Mouse (Mus musculus): ENCODE results near the gene Relb. TPM values are rescaled to one million over a fixed set of nuclear protein-coding genes. Genes with fewer than 3 reads are reported as not detected.

Relb gene
- polyA plus RNA-seq, 1 experiment from 2014 or later = 4.8 TPM

GRCm38 (mm10) chr7:19668947-19669721 lies 39.9 kb upstream of the Relb start:
- Histone ChIP-seq H3K4me1 (ENCODE audit: control insufficient read depth in 2 of 2, insufficient read depth in 2 of 2, low read length in 2 of 2) (peaks cover 4 to 9% of the 10 kb centered on the region in 2 experiments), H3K4me2 (ENCODE audit: low read length) (peak overlapping the region; percentile 39), H3K9ac (ENCODE audit: low read length) (peak overlapping the region; percentile 53), H3K27ac (replicated peaks in 1 of 2; ENCODE audit: control insufficient read depth in 1 of 2, insufficient read depth in 1 of 2, low read depth in 2 of 2, low read length in 2 of 2) (peak overlapping the region in 1 of 2 experiments; percentile 58; a peak in 2 of 4 replicates), H3K36me3 (ENCODE audit: control insufficient read depth, insufficient read depth, low read length) (no peaks in the 10 kb centered on the region), H3K4me3 (ENCODE audit: control insufficient read depth in 1 of 2, insufficient read depth in 1 of 2, low read depth in 1 of 2, low read length in 2 of 2) (no peak overlapping the region), H3K27me3 (ENCODE audit: control insufficient read depth, insufficient read depth, low read length) (no peaks in the 10 kb centered on the region), H3K9me3 (ENCODE audit: control insufficient read depth, low read length) (no peaks in the 10 kb centered on the region)
- WGBS = 4% methylated on average over 10 of the region's 10 CpGs
- peak; percentile 72 for ATAC-seq (ENCODE audit: insufficient number of reproducible peaks, insufficient read depth, low FRiP score, low read depth)

DNA sequence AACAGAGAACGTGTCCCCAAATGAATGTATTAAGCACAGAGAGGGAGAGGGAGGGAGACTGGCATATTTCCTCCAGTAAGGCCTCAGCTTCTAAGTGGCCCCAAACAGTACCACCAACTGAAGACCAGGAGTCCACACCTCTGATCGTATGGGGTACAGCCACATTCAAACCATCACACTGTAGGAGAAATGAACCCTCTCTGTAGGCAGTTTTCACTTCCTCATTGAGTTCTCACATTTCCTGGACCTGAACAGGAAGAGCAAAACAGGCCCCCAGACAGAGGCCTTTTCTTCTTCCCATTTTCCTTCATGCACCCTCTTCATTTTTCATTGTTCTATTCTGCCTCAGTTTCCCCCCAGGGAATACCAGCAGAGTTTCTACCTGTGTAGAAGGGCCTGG lies 38.2 kb upstream of the Relb start:
- H3K4me1 ChIP-seq (ENCODE audit: control insufficient read depth in 2 of 2, insufficient read depth in 2 of 2, low read length in 2 of 2) = peaks cover 15 to 25% of the 10 kb centered on the region in 2 experiments
- no peaks in the 10 kb centered on the region for H3K27me3 ChIP-seq (ENCODE audit: control insufficient read depth, insufficient read depth, low read length)
- no peak overlapping the region for H3K9ac ChIP-seq (ENCODE audit: low read length)
- H3K36me3 ChIP-seq (ENCODE audit: control insufficient read depth, insufficient read depth, low read length) = peaks cover 4% of the 10 kb centered on the region; the same call in 1 of the 2 replicates
- H3K4me3 ChIP-seq (ENCODE audit: control insufficient read depth in 1 of 2, insufficient read depth in 1 of 2, low read depth in 1 of 2, low read length in 2 of 2) = no peak overlapping the region
- H3K9me3 ChIP-seq (ENCODE audit: control insufficient read depth, low read length) = no peaks in the 10 kb centered on the region
- H3K4me2 ChIP-seq (ENCODE audit: low read length) = no peak overlapping the region
- 83% methylated on average over 2 of the region's 2 CpGs for WGBS
- no peak for ATAC-seq (ENCODE audit: insufficient number of reproducible peaks, insufficient read depth, low FRiP score, low read depth)
- H3K27ac ChIP-seq (replicated peaks in 1 of 2; ENCODE audit: control insufficient read depth in 1 of 2, insufficient read depth in 1 of 2, low read depth in 2 of 2, low read length in 2 of 2) = no peak overlapping the region

- Histone ChIP-seq H3K27me3 (ENCODE audit: control insufficient read depth, insufficient read depth, low read length) (no peaks in the 10 kb centered on the region), H3K4me2 (ENCODE audit: low read length) (no peak overlapping the region), H3K36me3 (ENCODE audit: control insufficient read depth, insufficient read depth, low read length) (peaks cover 10% of the 10 kb centered on the region), H3K4me1 (ENCODE audit: control insufficient read depth in 2 of 2, insufficient read depth in 2 of 2, low read length in 2 of 2) (peaks cover 15 to 32% of the 10 kb centered on the region in 2 experiments), H3K27ac (replicated peaks in 1 of 2; ENCODE audit: control insufficient read depth in 1 of 2, insufficient read depth in 1 of 2, low read depth in 2 of 2, low read length in 2 of 2) (no peak overlapping the region), H3K9me3 (ENCODE audit: control insufficient read depth, low read length) (no peaks in the 10 kb centered on the region), H3K4me3 (ENCODE audit: control insufficient read depth in 1 of 2, insufficient read depth in 1 of 2, low read depth in 1 of 2, low read length in 2 of 2) (no peak overlapping the region), H3K9ac (ENCODE audit: low read length) (no peak overlapping the region)
- ATAC-seq (ENCODE audit: insufficient number of reproducible peaks, insufficient read depth, low FRiP score, low read depth) = no peak
- WGBS = 55% methylated on average over 3 of the region's 3 CpGs
Measured at GRCm38 (mm10) chr7:19666750-19667149, 37.5 kb upstream of the Relb start.

- ATAC-seq (ENCODE audit: insufficient number of reproducible peaks, insufficient read depth, low FRiP score, low read depth) = peak; percentile 78
- peaks cover 15 to 32% of the 10 kb centered on the region in 2 experiments for H3K4me1 ChIP-seq (ENCODE audit: control insufficient read depth in 2 of 2, insufficient read depth in 2 of 2, low read length in 2 of 2)
- H3K9me3 ChIP-seq (ENCODE audit: control insufficient read depth, low read length) = no peaks in the 10 kb centered on the region
- peak within 1 kb of the TSS; percentile 100 for H3K9ac ChIP-seq (ENCODE audit: low read length)
- WGBS = 1% methylated on average over 60 of the region's 63 CpGs
- H3K27me3 ChIP-seq (ENCODE audit: control insufficient read depth, insufficient read depth, low read length) = no peaks in the 10 kb centered on the region
- H3K27ac ChIP-seq (replicated peaks in 1 of 2; ENCODE audit: control insufficient read depth in 1 of 2, insufficient read depth in 1 of 2, low read depth in 2 of 2, low read length in 2 of 2) = peak within 1 kb of the TSS; percentile 89 to 93
- H3K36me3 ChIP-seq (ENCODE audit: control insufficient read depth, insufficient read depth, low read length) = peaks cover 15% of the 10 kb centered on the region
- H3K4me2 ChIP-seq (ENCODE audit: low read length) = peak within 1 kb of the TSS; percentile 91
- peak within 1 kb of the TSS; percentile 75 to 100 for H3K4me3 ChIP-seq (ENCODE audit: control insufficient read depth in 1 of 2, insufficient read depth in 1 of 2, low read depth in 1 of 2, low read length in 2 of 2)
Measured at GRCm38 (mm10) chr7:19664955-19665841, 36.0 kb upstream of the Relb start, which contains the start of gene Clptm1. Gene Clptm1, minus strand, starts transcription at chr7:19665033.

- Histone ChIP-seq H3K27me3 (ENCODE audit: control insufficient read depth, insufficient read depth, low read length) (no peaks in the 10 kb centered on the region), H3K9ac (ENCODE audit: low read length) (peak overlapping the region; percentile 100), H3K9me3 (ENCODE audit: control insufficient read depth, low read length) (no peaks in the 10 kb centered on the region), H3K36me3 (ENCODE audit: control insufficient read depth, insufficient read depth, low read length) (peaks cover 21% of the 10 kb centered on the region), H3K4me3 (ENCODE audit: control insufficient read depth in 1 of 2, insufficient read depth in 1 of 2, low read depth in 1 of 2, low read length in 2 of 2) (peak overlapping the region; percentile 75 to 100), H3K4me2 (ENCODE audit: low read length) (peak overlapping the region; percentile 91), H3K4me1 (ENCODE audit: control insufficient read depth in 2 of 2, insufficient read depth in 2 of 2, low read length in 2 of 2) (peaks cover 15 to 32% of the 10 kb centered on the region in 2 experiments), H3K27ac (replicated peaks in 1 of 2; ENCODE audit: control insufficient read depth in 1 of 2, insufficient read depth in 1 of 2, low read depth in 2 of 2, low read length in 2 of 2) (peak overlapping the region in 1 of 2 experiments; percentile 93; a peak in 2 of 4 replicates)
- ATAC-seq (ENCODE audit: insufficient number of reproducible peaks, insufficient read depth, low FRiP score, low read depth) = peak; percentile 23
- whole genome bisulfite sequencing = under 1% methylated on average over 32 of the region's 37 CpGs
Measured at GRCm38 (mm10) chr7:19664455-19664954, 35.3 kb upstream of the Relb start.

GRCm38 (mm10) chr7:19663940-19664339 lies 34.7 kb upstream of the Relb start:
- Histone ChIP-seq H3K9ac (ENCODE audit: low read length) (peak overlapping the region; percentile 100), H3K27me3 (ENCODE audit: control insufficient read depth, insufficient read depth, low read length) (no peaks in the 10 kb centered on the region), H3K36me3 (ENCODE audit: control insufficient read depth, insufficient read depth, low read length) (peaks cover 21% of the 10 kb centered on the region), H3K4me1 (ENCODE audit: control insufficient read depth in 2 of 2, insufficient read depth in 2 of 2, low read length in 2 of 2) (peaks cover 11 to 28% of the 10 kb centered on the region in 2 experiments), H3K27ac (replicated peaks in 1 of 2; ENCODE audit: control insufficient read depth in 1 of 2, insufficient read depth in 1 of 2, low read depth in 2 of 2, low read length in 2 of 2) (no peak overlapping the region), H3K4me2 (ENCODE audit: low read length) (peak overlapping the region; percentile 91), H3K9me3 (ENCODE audit: control insufficient read depth, low read length) (no peaks in the 10 kb centered on the region), H3K4me3 (ENCODE audit: control insufficient read depth in 1 of 2, insufficient read depth in 1 of 2, low read depth in 1 of 2, low read length in 2 of 2) (peak overlapping the region; percentile 75 to 100)
- no peak for ATAC-seq (ENCODE audit: insufficient number of reproducible peaks, insufficient read depth, low FRiP score, low read depth)
- 14% methylated on average over 8 of the region's 8 CpGs for WGBS

DNA sequence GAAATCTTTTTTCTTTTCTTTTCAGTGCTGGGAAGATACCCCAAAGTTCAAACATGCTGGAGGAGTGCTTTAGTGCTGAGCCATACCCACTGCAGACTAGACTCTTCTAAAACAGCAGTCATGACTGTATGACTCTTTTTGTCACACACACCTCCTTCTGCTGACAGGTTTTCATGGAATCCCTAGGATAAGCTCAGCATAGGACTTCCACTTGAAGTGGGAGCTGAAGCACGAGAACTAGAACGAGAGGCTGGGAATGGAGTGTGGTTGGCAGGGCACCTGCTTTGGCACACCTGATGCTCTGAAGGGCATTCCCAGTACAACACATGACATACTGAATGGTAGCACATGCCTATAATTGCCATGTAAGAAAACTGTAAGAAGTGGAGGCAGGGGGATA lies 23.4 kb upstream of the Relb start:
- 51% methylated on average over 2 of the region's 2 CpGs for WGBS
- 0 out of 4 replicates have a peak overlapping the region, but pooled peaks of 1 of the 2 experiments have one; percentile 17 for H3K27ac ChIP-seq (replicated peaks in 1 of 2; ENCODE audit: control insufficient read depth in 1 of 2, insufficient read depth in 1 of 2, low read depth in 2 of 2, low read length in 2 of 2)
- H3K36me3 ChIP-seq (ENCODE audit: control insufficient read depth, insufficient read depth, low read length) = peaks cover 83% of the 10 kb centered on the region
- no peaks in the 10 kb centered on the region for H3K27me3 ChIP-seq (ENCODE audit: control insufficient read depth, insufficient read depth, low read length)
- no peak overlapping the region for H3K9ac ChIP-seq (ENCODE audit: low read length)
- no peak overlapping the region for H3K4me2 ChIP-seq (ENCODE audit: low read length)
- no peak overlapping the region for H3K4me3 ChIP-seq (ENCODE audit: control insufficient read depth in 1 of 2, insufficient read depth in 1 of 2, low read depth in 1 of 2, low read length in 2 of 2)
- ATAC-seq (ENCODE audit: insufficient number of reproducible peaks, insufficient read depth, low FRiP score, low read depth) = no peak
- 0 out of 4 replicates have a peak, but pooled peaks cover 0 to 4% of the 10 kb centered on the region in 2 experiments for H3K4me1 ChIP-seq (ENCODE audit: control insufficient read depth in 2 of 2, insufficient read depth in 2 of 2, low read length in 2 of 2)
- no peaks in the 10 kb centered on the region for H3K9me3 ChIP-seq (ENCODE audit: control insufficient read depth, low read length)
